ENCODE assay signal across 13 mouse cellular contexts in genomic region chr11:21549754-21550153, GRCm38 (mm10). TPM values are rescaled to one million over a fixed set of nuclear protein-coding genes. Genes with fewer than 3 reads are reported as not detected.
A peak's percentile ranks its signal among the peaks of the same experiment; 100 is the strongest.
DNase-seq lines count a peak whose midpoint lies in the region; ATAC-seq and TF ChIP-seq lines count a peak whose summit lies in the region.
"Had no signal": no experiment of that assay in that cellular context is flagged by ENCODE, and none has a peak within 500 bp of the region (broad histone marks: within the 10 kb centered on the region; RNA-seq: fewer than 3 reads in every experiment).

No protein-coding gene starts in this region.

- H3K9ac ChIP-seq in intestine, embryonic 14.5 days (ENCODE audit: low read length): no peak overlapping the region
- no peak overlapping the region for H3K9ac ChIP-seq in liver, postnatal 0 days (replicated peaks)
- no peak overlapping the region for H3K9ac ChIP-seq in hindbrain, embryonic 14.5 days

- TF ChIP-seq EP300 in liver, postnatal 0 days (IDR thresholded peaks at IDR 0.05; ENCODE audit: low read depth): no peak

- no peaks in the 10 kb centered on the region for H3K36me3 ChIP-seq in G1E (replicated peaks)
- H3K36me3 ChIP-seq in intestine, embryonic 14.5 days (ENCODE audit: control insufficient read depth, insufficient read depth, low read length): no peaks in the 10 kb centered on the region
- H3K36me3 ChIP-seq in liver, postnatal 0 days (replicated peaks; ENCODE audit: insufficient read depth, low read length): no peaks in the 10 kb centered on the region
- 0 out of 2 replicates have a peak, but pooled peaks cover 2% of the 10 kb centered on the region for H3K36me3 ChIP-seq in hindbrain, embryonic 14.5 days (replicated peaks; ENCODE audit: control insufficient read depth, insufficient read depth)

- 66% methylated on average over 4 of the region's 4 CpGs for WGBS in intestine, embryonic 14.5 days
- WGBS in liver, postnatal 0 days (ENCODE audit: insufficient replicate concordance): 6% methylated on average over 4 of the region's 4 CpGs
- WGBS in hindbrain, embryonic 14.5 days: 93% methylated on average over 4 of the region's 4 CpGs

- peaks cover 13% of the 10 kb centered on the region for H3K4me1 ChIP-seq in G1E (ENCODE audit: insufficient read depth, low read depth, low read length)
- no peaks in the 10 kb centered on the region for H3K4me1 ChIP-seq in intestine, embryonic 14.5 days (replicated peaks; ENCODE audit: control insufficient read depth, insufficient read depth, low read length)
- H3K4me1 ChIP-seq in liver, postnatal 0 days (ENCODE audit: insufficient read depth): peaks cover 3% of the 10 kb centered on the region; the same call in 1 of the 2 replicates
- no peaks in the 10 kb centered on the region for H3K4me1 ChIP-seq in hindbrain, embryonic 14.5 days (replicated peaks; ENCODE audit: control insufficient read depth, insufficient read depth, low read length)

- H3K27ac ChIP-seq in intestine, embryonic 14.5 days (ENCODE audit: low read depth): no peak overlapping the region
- peak overlapping the region; percentile 61 for H3K27ac ChIP-seq in liver, postnatal 0 days (ENCODE audit: low read depth)
- H3K27ac ChIP-seq in hindbrain, embryonic 14.5 days: no peak overlapping the region

- peaks cover 2% of the 10 kb centered on the region; the same call in 1 of the 2 replicates for H3K27me3 ChIP-seq in G1E (ENCODE audit: insufficient read depth, low read length)
- no peaks in the 10 kb centered on the region for H3K27me3 ChIP-seq in intestine, embryonic 14.5 days (replicated peaks; ENCODE audit: control insufficient read depth, insufficient read depth, low read length)
- H3K27me3 ChIP-seq in liver, postnatal 0 days (ENCODE audit: insufficient read depth, low read length): no peaks in the 10 kb centered on the region
- no peaks in the 10 kb centered on the region for H3K27me3 ChIP-seq in hindbrain, embryonic 14.5 days (ENCODE audit: control insufficient read depth, insufficient read depth, low read length)

- 0 out of 2 replicates have a peak, but pooled peaks have one; percentile 41 for ATAC-seq in G1E (ENCODE audit: extremely low read depth, insufficient number of reproducible peaks, low FRiP score, poor library complexity, severe bottlenecking)
- ATAC-seq in intestine, embryonic 14.5 days (replicated peaks; ENCODE audit: low FRiP score, low TSS enrichment, low read depth): peak; percentile 80; the same call in 1 of the 2 replicates
- peak; percentile 79 for ATAC-seq in liver, postnatal 0 days
- no peak for ATAC-seq in hindbrain, embryonic 14.5 days (ENCODE audit: low FRiP score)

- H3K9me3 ChIP-seq in G1E (replicated peaks): no peaks in the 10 kb centered on the region
- no peaks in the 10 kb centered on the region for H3K9me3 ChIP-seq in intestine, embryonic 14.5 days (ENCODE audit: control insufficient read depth, low read length)
- no peaks in the 10 kb centered on the region for H3K9me3 ChIP-seq in liver, postnatal 0 days (ENCODE audit: low read length)
- no peaks in the 10 kb centered on the region for H3K9me3 ChIP-seq in hindbrain, embryonic 14.5 days (ENCODE audit: control insufficient read depth, low read length)

- H3K4me3 ChIP-seq in G1E (ENCODE audit: low read depth, low read length): no peak overlapping the region
- no peak overlapping the region for H3K4me3 ChIP-seq in intestine, embryonic 14.5 days (ENCODE audit: low read depth, low read length)
- peak overlapping the region; percentile 16; the same call in 1 of the 2 replicates for H3K4me3 ChIP-seq in liver, postnatal 0 days (ENCODE audit: low read depth, low read length)
- H3K4me3 ChIP-seq in hindbrain, embryonic 14.5 days (replicated peaks; ENCODE audit: low read length): no peak overlapping the region

- H3K4me2 ChIP-seq in intestine, embryonic 14.5 days (ENCODE audit: low read length): no peak overlapping the region
- peak overlapping the region; percentile 53 for H3K4me2 ChIP-seq in liver, postnatal 0 days (ENCODE audit: low read depth, low read length)
- no peak overlapping the region for H3K4me2 ChIP-seq in hindbrain, embryonic 14.5 days (replicated peaks)

- no peak for TF ChIP-seq CTCF in G1E (IDR thresholded peaks at IDR 0.05; ENCODE audit: low read depth, low read length)
- no peak for TF ChIP-seq CTCF in liver, postnatal 0 days (IDR thresholded peaks at IDR 0.05; ENCODE audit: low read depth)

- DNase-seq in 416B (ENCODE audit: low read depth) (peak; percentile 71), G1E (ENCODE audit: low spot score) (no peak)
- DNase-seq in intestine, embryonic 14.5 days (ENCODE audit: low spot score): no peak
- no peak for DNase-seq in liver, postnatal 0 days
- DNase-seq in frontal cortex, postnatal 25 days (ENCODE audit: low spot score in 2 of 2): no peak
- no peak for DNase-seq in hindbrain, embryonic 14.5 days (ENCODE audit: low spot score)
- no peak for DNase-seq in thymus, postnatal 0 days (ENCODE audit: low spot score)
- no peak for DNase-seq in spleen, adult 12 weeks (ENCODE audit: low spot score)
- DNase-seq: adrenal gland, postnatal 14 days; cerebellum, adult 9-10 months; gastrocnemius, postnatal 10 days; lung, adult 18-20 months; thymus, adult 18-20 months had no signal

RNA-seq across cellular contexts. Expression of gene Wdpcp, which starts 22.3 kb away (rescaled TPM):
- total RNA-seq in G1E (2014; fragmentation: Nextera tagmentation) (3.9 and 5.7 TPM in 2 replicates), G1E (2017) (6.3 and 6.7 TPM in 2 replicates)
- 0.20 and 0.21 TPM in 2 replicates for polyA plus RNA-seq in G1E (2012)
- polyA plus RNA-seq in intestine, embryonic 14.5 days (2014; fragmentation: Nextera tagmentation; extraction: Ambion mirVana): 7.1 and 8.0 TPM in 2 replicates
- polyA plus RNA-seq in liver, postnatal 0 days (2015; fragmentation: Nextera tagmentation; extraction: Ambion mirVana): 0.60 and 0.64 TPM in 2 replicates
- 11.4 and 11.5 TPM in 2 replicates for polyA plus RNA-seq in hindbrain, embryonic 14.5 days (2014; fragmentation: Nextera tagmentation; extraction: Ambion mirVana)
- polyA plus RNA-seq in thymus, postnatal 0 days (2015; fragmentation: Nextera tagmentation; extraction: Ambion mirVana): 5.1 and 5.3 TPM in 2 replicates

RNA-seq across cellular contexts. Expression of gene Mdh1, which starts 22.4 kb away (rescaled TPM):
- total RNA-seq in G1E (2014; fragmentation: Nextera tagmentation) (114 and 157 TPM in 2 replicates), G1E (2017) (130 and 168 TPM in 2 replicates)
- 9.9 and 10.3 TPM in 2 replicates for polyA plus RNA-seq in G1E (2012)
- 436 and 454 TPM in 2 replicates for polyA plus RNA-seq in intestine, embryonic 14.5 days (2014; fragmentation: Nextera tagmentation; extraction: Ambion mirVana)
- 466 and 478 TPM in 2 replicates for polyA plus RNA-seq in liver, postnatal 0 days (2015; fragmentation: Nextera tagmentation; extraction: Ambion mirVana)
- 597 and 634 TPM in 2 replicates for polyA plus RNA-seq in hindbrain, embryonic 14.5 days (2014; fragmentation: Nextera tagmentation; extraction: Ambion mirVana)
- 462 and 482 TPM in 2 replicates for polyA plus RNA-seq in thymus, postnatal 0 days (2015; fragmentation: Nextera tagmentation; extraction: Ambion mirVana)

Comparison
In these comparisons a context has a peak if more than half of its experiments do, and no peak if none do; other contexts are left out.
1. RNA of gene Mdh1, which starts 22.4 kb away (polyA plus RNA-seq): 597 to 634 TPM in hindbrain, embryonic 14.5 days, 466 to 478 TPM in liver, postnatal 0 days, 462 to 482 TPM in thymus, postnatal 0 days and 436 to 454 TPM in intestine, embryonic 14.5 days; 9.9 to 10.3 TPM in G1E; every median in the first group is over 10 times any median in the second.